Mouse (Mus musculus) lung, postnatal 36 days (tissue): ENCODE results near the gene Gapt.
"Not testable (repeated sequence)": the region's sequence is repeated elsewhere in the genome, so short reads cannot be mapped to it uniquely, and the experiment has no call there.

Source experiments
- DNase-seq: peaks from one replicate; pipeline ENCODE4 v3.0.0; 2022; ENCODE audit warnings: mixed read lengths

Gapt gene

DNA sequence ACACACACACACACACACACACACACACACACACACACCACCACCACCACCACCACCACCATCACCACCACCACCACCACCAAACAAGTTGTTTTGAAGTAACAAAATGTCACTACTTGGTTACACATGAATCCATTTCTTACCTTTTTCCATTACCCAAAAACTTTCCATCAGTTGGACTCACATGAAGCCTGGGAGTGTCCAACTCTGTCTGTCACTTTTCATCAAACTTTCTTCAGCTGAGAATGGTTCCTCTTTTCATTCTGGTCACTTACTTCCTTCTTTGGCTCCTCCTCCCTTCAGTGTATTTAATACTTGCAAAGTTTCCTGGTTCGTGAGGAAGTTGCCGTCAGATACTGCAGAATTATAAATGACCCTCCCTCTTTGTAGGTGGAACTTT lies at the start of gene Gapt:
TSS of gene Gapt (minus strand) at position 259 of the 400 bp plus-strand sequence.
- DNase-seq, result peak; percentile 25

GRCm38 (mm10) chr13:110406152-110406551 lies 49.2 kb upstream of the Gapt start:
- peak; percentile 32 for DNase-seq

DNA sequence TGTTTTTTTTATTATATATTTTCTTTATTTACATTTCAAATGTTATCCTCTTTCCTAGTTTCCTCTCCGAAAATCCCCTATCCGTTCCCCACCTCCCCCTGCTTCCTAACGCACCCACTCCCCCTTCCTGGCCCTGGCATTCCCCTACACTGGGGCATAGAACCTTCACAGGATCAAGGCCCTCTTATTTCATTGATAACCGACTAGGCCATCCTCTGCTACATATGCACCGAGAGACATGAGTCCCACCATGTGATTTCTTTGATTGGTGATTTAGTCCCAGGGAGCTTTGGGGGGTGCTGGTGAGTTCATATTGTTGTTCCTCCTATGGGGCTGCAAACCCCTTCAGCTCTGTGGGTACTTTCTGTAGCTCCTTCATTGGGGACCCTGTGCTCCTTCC lies 47.7 kb upstream of the Gapt start:
- not testable (repeated sequence) for DNase-seq

DNA sequence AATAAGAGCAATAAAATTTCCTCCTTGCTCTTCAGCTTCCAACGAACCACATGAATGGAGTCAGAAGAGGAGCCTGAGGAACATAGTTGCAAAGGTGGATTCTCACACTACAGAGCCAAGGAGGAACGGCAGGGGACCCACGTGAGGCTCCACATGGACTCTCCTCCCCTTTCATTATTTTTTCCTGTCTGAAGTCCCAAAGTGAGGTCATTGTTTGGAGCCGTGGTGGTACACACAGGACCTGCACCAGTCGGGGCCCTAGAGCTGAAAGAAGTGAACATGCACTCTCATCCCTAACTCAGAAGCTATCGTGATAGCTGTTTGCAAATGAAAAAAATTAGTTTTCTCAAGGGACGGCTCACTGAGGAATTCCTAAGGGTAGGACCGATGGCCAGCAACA lies 47.1 kb upstream of the Gapt start:
- peak; percentile 38 for DNase-seq

- DNase-seq, result no peak
These were observed 44.9 kb upstream of the Gapt start for GRCm38 (mm10) chr13:110401877-110402276.

GRCm38 (mm10) chr13:110401443-110401842 lies 44.4 kb upstream of the Gapt start:
- no peak for DNase-seq

GRCm38 (mm10) chr13:110398513-110399270 lies 41.7 kb upstream of the Gapt start:
- peak; percentile 54 for DNase-seq

- peak; percentile 51 for DNase-seq
These were observed 40.8 kb upstream of the Gapt start for GRCm38 (mm10) chr13:110397750-110398149.

DNA sequence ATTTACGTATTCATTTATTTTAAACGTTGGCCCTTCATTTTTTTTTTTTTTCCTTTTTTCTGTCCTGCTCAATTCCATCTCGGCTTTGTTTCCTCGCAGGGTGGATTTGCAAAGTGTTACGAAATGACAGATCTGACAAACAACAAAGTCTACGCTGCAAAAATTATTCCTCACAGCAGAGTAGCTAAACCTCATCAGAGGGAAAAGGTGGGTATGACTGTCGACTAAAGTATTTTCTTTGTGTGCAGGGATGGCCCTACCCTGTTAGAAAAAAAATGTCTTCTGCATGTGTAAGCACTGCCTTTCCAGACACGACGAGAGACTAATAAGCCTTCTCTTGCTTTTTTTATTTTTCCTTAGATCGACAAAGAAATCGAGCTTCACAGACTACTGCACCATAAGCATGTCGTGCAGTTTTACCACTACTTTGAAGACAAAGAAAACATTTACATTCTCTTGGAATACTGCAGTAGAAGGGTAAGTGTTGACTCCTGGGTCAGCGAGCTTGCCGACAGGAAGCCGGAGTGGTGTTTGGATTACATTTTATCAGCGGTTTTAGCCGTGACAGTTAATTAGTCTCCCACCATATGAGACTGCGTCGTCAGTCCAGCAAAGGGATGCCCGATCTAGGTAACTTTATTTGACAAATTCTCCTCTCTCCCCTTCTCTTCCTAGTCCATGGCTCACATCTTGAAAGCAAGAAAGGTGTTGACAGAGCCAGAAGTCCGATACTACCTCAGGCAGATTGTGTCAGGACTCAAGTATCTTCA lies 39.1 kb upstream of the Gapt start:
- peak; percentile 15 for DNase-seq

- no peak for DNase-seq
These were observed 38.3 kb upstream of the Gapt start for GRCm38 (mm10) chr13:110395179-110395794.

DNA sequence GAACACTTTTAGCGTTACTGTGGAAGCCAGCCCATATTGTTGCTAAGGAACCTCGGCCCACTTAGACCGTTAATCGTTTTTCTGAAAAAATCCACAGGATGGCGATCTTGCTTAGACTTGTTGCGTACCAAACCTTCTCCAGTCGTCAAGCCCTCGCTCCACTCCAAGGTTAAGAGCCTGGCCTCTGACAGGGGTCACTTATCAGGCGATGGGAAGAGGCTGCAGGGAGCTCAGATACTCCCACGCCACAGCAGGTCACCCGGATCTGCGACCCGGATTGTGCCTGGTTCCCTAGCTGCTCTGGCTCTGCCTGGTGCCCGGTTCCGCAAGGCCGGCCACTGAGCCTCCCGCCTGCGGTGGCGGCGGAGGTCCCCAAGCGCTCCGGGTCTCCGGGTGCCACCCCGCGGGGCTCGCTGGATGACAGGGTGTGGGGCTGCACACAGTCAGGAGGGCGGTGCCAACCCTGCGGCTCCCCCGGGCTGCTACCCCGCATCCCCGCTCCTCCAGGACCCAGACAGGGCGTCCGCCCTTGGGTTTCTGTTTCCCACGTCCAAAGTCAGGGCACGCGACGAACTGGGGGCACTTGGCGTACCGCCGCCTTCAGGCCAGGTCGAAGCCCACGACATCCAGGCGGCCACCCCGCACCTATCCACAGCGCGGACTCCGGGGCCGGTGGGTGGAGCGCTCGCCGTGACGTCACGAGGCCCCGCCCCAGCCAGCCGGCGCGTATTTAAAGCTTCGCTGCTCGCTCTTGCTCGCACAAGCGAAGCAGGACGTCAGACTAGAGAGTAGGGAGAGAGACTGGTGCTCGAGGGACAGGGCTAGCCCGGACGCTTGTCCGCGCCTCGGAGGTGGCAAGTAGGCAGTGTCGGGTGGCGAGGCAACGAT lies 37.5 kb upstream of the Gapt start, which contains the start of gene Plk2:
TSS of gene Plk2 (plus strand) at position 756 of the 888 bp plus-strand sequence.
- peak; percentile 95 for DNase-seq

DNA sequence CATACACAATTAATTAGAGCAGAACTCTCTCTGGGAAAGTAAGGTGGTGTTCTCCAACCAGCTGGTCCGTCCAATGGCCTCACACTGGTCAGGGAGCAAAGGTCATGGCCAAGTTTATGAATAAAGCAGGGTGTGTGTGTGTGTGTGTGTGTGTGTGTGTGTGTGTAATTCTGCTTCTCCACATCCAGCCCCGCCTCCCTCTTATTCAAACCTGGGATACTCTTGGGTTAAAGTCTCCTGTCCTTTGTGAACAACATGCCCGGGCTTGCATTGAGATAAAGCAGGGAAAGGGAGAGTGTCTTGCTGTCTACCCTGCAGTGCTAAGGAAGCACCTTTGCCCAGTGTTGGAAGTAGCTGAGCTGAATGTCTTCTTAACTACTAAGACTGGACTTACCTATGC lies 35.6 kb upstream of the Gapt start:
- DNase-seq, result no peak

DNA sequence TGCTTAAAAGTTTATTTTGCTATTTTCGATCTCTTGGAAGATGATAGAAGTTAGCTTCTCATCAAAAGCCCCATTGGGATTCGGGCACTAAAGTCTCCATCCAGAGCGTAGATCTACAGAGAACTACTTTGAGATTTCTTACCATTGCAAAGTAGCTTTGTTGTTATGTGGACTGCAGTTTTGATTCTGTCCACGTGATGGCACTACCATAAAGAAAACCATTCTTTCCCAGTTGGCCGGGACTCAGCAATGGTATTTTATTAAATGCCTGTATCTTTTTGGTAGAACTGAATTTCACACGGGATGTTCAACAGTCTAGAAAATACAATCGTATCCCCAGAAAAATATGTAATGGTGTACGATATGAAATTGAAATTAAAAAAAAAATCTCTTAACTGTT lies 35.2 kb upstream of the Gapt start:
- DNase-seq, result peak; percentile 89

GRCm38 (mm10) chr13:110384514-110384913 lies 27.5 kb upstream of the Gapt start:
- no peak for DNase-seq

GRCm38 (mm10) chr13:110382447-110382901 lies 25.5 kb upstream of the Gapt start:
- DNase-seq, result peak; percentile 33

- DNase-seq, result no peak
These were observed 12.7 kb upstream of the Gapt start for GRCm38 (mm10) chr13:110369673-110370072.

DNA sequence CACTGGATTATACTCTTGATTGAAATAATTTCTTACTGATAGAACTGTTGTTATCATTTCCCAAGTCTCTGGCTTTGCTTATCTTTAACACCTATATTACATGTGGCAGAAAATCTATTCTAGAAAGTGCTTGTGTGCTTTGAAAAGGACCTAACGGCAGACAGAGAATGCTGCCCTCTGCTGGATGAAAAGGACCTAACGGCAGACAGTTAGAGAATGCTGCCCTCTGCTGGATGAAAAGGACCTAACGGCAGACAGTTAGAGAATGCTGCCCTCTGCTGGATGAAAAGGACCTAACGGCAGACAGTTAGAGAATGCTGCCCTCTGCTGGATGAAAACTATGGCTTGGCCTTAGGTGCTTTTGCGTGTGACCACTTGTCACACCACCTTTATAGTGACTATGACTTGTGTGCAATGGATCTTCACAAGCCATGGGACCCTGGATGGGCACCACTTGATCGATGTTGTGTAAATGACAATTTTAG lies 11.6 kb upstream of the Gapt start:
- peak; percentile 84 for DNase-seq

GRCm38 (mm10) chr13:110367961-110368555 lies 11.1 kb upstream of the Gapt start:
- no peak for DNase-seq

DNA sequence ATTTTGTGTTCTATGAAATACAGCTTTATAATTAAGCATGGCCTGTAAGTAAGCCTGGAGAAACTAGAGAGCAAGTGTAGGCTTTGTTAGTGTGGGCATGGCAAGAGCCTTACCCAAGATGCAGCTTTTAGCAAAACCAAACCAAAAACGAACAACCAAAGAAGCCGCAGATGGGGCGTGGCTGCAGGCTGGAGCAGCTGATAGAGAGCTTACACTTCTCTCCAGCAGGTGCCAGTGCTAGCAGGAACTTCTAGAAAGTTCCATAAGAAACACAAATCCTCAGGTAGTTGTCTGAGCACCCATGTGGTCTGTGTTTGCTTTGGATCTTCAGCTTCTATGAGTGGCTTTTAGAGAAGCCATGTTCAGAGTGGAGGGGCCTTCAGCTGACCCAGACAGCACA lies 9.5 kb upstream of the Gapt start:
- peak; percentile 15 for DNase-seq

DNA sequence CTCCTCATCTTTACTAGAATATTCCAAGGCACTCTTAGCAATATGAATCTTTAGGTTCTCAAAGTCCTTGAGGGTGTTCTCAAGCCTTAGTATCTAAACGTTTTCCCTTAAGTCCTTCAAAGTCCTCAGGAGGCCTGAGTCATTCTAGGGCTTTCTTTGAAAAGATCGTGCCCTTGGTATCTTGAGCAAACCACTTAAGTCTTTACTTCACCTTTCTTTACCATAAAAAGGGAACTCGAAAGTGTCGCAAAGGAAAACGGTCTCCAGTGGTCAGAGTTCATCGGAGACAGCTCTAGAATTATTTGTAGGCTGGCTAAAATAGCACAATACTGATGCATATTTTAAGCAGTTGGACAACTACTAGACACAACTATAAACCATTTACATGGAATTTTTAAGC lies 6.7 kb upstream of the Gapt start:
- peak; percentile 42 for DNase-seq

- no peak for DNase-seq
These were observed 5.9 kb downstream of the Gapt start for GRCm38 (mm10) chr13:110351051-110351450.

GRCm38 (mm10) chr13:110346707-110347106 lies 10.3 kb downstream of the Gapt start:
- DNase-seq, result no peak
